Mouse (Mus musculus) neural tube, embryonic 11.5 days (tissue): Measurements from ENCODE around the gene Tada3. TPM values are rescaled to one million over a fixed set of nuclear protein-coding genes. Genes with fewer than 3 reads are reported as not detected.

Source experiments
- ATAC-seq: fragments of 200-750 bp; cut with Nextera tagmentation; 2 replicates; pipeline ENCODE4 v1.8.0; 2017; ENCODE audit warnings: moderate number of reproducible peaks, mild to moderate bottlenecking, moderate TSS enrichment, moderate library complexity; ENCODE audit not compliant: insufficient read depth, low FRiP score, low TSS enrichment
- DNase-seq: peaks from one replicate; pipeline ENCODE4 v3.0.0-alpha.2; 2015; ENCODE audit warnings: low spot score
- H3K27ac ChIP-seq: fragments of 300-500 bp; sonication (generic); 2 replicates; pipeline ENCODE4 v1.5.1; 2014; ENCODE audit warnings: low read depth, mild to moderate bottlenecking, low read length
- H3K27me3 ChIP-seq: fragments of 300-500 bp; sonication (generic); 2 replicates; pipeline ENCODE4 v1.6.1; 2014; ENCODE audit warnings: mild to moderate bottlenecking, low read length, mixed read lengths; ENCODE audit not compliant: control insufficient read depth, insufficient read depth
- H3K36me3 ChIP-seq: fragments of 300-500 bp; sonication (generic); 2 replicates; pipeline ENCODE4 v1.6.1; 2014; ENCODE audit warnings: mild to moderate bottlenecking, low read length, moderate library complexity, mixed read lengths; ENCODE audit not compliant: control insufficient read depth, insufficient read depth
- H3K4me1 ChIP-seq: fragments of 300-500 bp; sonication (generic); 2 replicates; pipeline ENCODE4 v1.6.1; 2014; ENCODE audit warnings: low read length, mixed read lengths; ENCODE audit not compliant: control insufficient read depth, insufficient read depth
- H3K4me2 ChIP-seq: fragments of 300-500 bp; sonication (generic); 2 replicates; pipeline ENCODE4 v1.6.1; 2014; ENCODE audit warnings: low read depth, mild to moderate bottlenecking, moderate library complexity
- H3K4me3 ChIP-seq: fragments of 300-500 bp; sonication (generic); 2 replicates; pipeline ENCODE4 v1.5.1; 2014; ENCODE audit warnings: low read depth, low read length
- H3K9ac ChIP-seq: fragments of 300-500 bp; sonication (generic); 2 replicates; pipeline ENCODE4 v1.6.1; 2014; ENCODE audit warnings: mild to moderate bottlenecking, low read length
- H3K9me3 ChIP-seq: fragments of 300-500 bp; sonication (generic); 2 replicates; pipeline ENCODE4 v1.6.1; 2016; ENCODE audit warnings: low read length; ENCODE audit not compliant: control insufficient read depth
- WGBS: fragments of 180-500 bp; shearing (Covaris S2); extraction: QIAGEN DNeasy Blood & Tissue Kit; methylation state at CpG from one replicate; pipeline ENCODE4 v1.1.7; 2014; 5-methylcytosine and 5-hydroxymethylcytosine counted together
- polyA plus RNA-seq: library from polyadenylated mRNA; unstranded; fragments of >200 nt; fragmentation: Nextera tagmentation; extraction: Ambion mirVana; gene quantifications from 2 replicates; pipeline ENCODE4 v1.2.1, GENCODE M21; 2014

The Tada3 gene
- polyA plus RNA-seq, result 56.3 and 60.7 TPM in 2 replicates

DNA sequence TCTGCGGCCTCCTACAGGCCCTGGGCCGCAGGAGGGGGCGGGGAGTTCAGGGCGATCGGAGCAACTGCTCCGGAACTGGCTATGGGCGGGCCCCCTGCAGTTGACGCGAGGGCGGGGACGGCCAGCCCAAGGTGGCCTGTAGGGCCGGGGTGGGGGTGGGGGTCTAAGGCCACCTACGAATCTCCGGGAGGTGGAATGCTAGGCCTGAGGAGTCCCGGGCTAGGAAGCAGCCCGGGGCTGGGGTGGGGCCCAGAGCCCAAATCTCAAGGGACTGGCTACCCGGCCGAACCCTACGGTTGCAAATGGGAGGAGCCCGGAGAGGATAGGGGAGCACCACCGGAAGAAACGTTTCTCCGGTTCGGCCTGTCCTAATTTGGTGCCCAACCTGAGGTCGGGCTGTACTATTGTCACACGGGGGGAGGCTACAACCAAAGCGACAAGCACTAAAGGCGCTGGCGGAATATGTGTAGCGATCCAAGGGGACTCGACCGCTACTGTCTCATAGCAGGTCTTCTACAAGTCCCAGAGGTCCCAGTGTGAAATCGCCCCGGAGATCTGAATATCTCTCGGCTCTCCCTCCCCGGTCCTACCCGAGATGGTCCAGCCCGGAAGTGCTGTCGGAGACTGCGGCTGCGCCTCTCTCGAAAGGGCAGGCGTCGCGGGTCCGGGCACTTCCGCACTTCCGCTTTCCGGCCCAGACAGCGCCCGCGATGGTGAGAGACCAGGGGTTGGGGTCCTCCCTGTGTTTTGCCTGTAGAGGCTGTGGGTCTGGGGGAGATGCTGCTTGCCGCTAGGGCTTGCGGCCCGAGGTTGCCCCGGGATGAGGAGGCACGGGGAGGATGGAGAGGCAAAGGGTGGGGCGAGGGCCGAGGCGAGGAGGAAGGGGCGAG is at the start of gene Tada3, which contains the start of gene Arpc4:
Gene Tada3 (minus strand): TSS at position 388 of the 890 bp plus-strand sequence.
Gene Arpc4 (plus strand): TSS at position 620 of the 890 bp plus-strand sequence.
- Histone ChIP-seq H3K9me3 (no peaks in the 10 kb centered on the region), H3K27me3 (no peaks in the 10 kb centered on the region), H3K4me1 (peaks cover 10% of the 10 kb centered on the region), H3K9ac (peak within 1 kb of the TSS; percentile 92), H3K4me3 (peak within 1 kb of the TSS; percentile 100), H3K27ac (peak within 1 kb of the TSS; percentile 55), H3K4me2 (peak within 1 kb of the TSS; percentile 94), H3K36me3 (peaks cover 13% of the 10 kb centered on the region)
- WGBS, result under 1% methylated on average over 58 of the region's 61 CpGs
- peak; percentile 94 for DNase-seq
- ATAC-seq, result peak; percentile 92

DNA sequence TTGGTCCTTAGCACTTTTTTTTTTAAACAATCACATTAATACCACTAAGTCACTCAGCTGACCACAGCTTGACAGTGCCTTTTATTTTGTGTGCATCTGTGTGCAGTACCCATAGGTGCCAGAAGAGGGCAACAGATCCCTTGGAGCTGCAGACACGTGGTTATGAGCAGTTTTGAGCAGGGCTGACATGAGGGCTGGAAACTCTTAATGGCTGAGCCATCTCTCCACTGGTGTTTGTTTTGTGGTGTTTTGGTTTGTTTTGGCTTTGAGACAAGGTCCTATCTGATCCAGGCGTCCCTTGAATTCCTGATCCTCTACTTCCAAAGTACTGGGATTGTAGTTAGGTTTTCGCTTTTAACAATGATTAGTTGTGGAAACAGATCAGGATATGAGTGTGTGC is 49.7 kb upstream of the Tada3 start:
- no peak overlapping the region for H3K4me3 ChIP-seq
- ATAC-seq (no peak), DNase-seq (peak; percentile 45)
- H3K36me3 ChIP-seq, result no peaks in the 10 kb centered on the region
- no peak overlapping the region for H3K9ac ChIP-seq
- no peaks in the 10 kb centered on the region for H3K27me3 ChIP-seq
- WGBS, result 67% methylated on average over 3 of the region's 3 CpGs
- no peaks in the 10 kb centered on the region for H3K9me3 ChIP-seq
- H3K4me2 ChIP-seq, result no peak overlapping the region
- H3K27ac ChIP-seq, result no peak overlapping the region
- H3K4me1 ChIP-seq, result no peaks in the 10 kb centered on the region

DNA sequence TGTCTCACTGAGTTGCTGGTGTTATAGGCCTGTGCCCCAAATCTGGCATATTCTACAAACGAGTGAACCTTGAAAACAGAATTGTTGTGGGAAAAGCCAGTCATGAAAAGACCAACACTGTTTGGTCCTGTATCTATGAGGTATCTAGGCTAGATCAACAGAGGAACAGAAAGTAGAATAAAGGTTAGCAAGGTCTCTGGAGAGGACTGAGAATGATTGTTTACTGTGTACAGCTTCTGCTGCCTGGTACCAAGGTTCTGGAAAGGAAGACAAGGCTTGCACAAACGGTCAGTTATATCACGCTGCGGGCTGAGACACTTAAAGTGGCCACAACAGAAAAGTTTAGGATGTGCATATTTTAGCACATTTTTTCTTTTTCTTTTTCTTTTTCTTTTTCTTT is 49.0 kb upstream of the Tada3 start:
- no peak for ATAC-seq
- Histone ChIP-seq H3K4me2 (no peak overlapping the region), H3K9me3 (no peaks in the 10 kb centered on the region), H3K4me3 (no peak overlapping the region), H3K9ac (no peak overlapping the region), H3K4me1 (no peaks in the 10 kb centered on the region), H3K27ac (no peak overlapping the region), H3K36me3 (no peaks in the 10 kb centered on the region), H3K27me3 (no peaks in the 10 kb centered on the region)
- 91% methylated on average over 4 of the region's 4 CpGs for WGBS
- DNase-seq, result no peak

DNA sequence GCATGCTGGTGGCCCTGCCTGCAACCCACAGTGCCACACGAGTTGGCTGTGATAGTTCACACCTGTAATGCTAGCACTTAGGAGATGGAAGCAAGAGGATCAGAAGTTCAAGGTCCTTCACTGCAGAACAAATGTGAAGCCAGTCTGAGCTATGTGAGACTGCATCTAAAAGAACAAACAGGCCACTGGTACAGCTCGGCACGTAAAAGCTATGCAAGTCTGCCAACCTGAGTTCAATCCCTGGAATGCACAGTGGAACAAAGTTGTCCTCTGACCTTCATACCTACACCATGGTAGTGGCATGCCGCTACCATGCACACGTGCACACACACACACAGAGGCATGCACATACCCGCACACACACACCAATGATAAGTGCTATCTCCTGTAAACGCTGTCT is 46.5 kb upstream of the Tada3 start:
- Histone ChIP-seq H3K27ac (no peak overlapping the region), H3K36me3 (no peaks in the 10 kb centered on the region), H3K4me3 (no peak overlapping the region), H3K9me3 (no peaks in the 10 kb centered on the region), H3K4me1 (no peaks in the 10 kb centered on the region), H3K27me3 (no peaks in the 10 kb centered on the region), H3K9ac (no peak overlapping the region), H3K4me2 (no peak overlapping the region)
- 85% methylated on average over 7 of the region's 7 CpGs for WGBS
- DNase-seq, result no peak
- no peak for ATAC-seq

DNA sequence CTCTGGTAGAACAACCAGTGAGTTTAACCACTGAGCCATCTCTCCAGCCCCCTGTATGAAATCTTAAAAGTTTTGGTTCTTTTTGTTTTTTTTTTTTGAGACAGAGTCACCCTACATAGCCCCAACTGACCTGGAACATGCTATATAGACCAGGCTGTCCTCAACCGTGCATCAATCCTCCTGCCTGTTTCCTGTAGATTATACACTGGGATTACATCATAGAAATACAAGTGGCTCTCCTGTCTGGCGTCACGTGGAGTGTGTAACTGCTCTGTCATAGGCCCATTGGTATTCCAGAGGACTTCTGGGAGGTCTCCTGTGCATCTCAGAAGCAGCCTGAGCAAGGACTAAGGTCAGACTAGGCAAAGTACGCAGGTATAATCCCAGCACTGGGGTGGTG is 45.3 kb upstream of the Tada3 start:
- H3K27me3 ChIP-seq, result no peaks in the 10 kb centered on the region
- no peaks in the 10 kb centered on the region for H3K36me3 ChIP-seq
- peaks cover 6% of the 10 kb centered on the region; the same call in 1 of the 2 replicates for H3K4me1 ChIP-seq
- no peak overlapping the region for H3K9ac ChIP-seq
- DNase-seq (no peak), ATAC-seq (no peak)
- 84% methylated on average over 4 of the region's 4 CpGs for WGBS
- no peak overlapping the region for H3K27ac ChIP-seq
- no peak overlapping the region for H3K4me3 ChIP-seq
- H3K9me3 ChIP-seq, result no peaks in the 10 kb centered on the region
- H3K4me2 ChIP-seq, result no peak overlapping the region

DNA sequence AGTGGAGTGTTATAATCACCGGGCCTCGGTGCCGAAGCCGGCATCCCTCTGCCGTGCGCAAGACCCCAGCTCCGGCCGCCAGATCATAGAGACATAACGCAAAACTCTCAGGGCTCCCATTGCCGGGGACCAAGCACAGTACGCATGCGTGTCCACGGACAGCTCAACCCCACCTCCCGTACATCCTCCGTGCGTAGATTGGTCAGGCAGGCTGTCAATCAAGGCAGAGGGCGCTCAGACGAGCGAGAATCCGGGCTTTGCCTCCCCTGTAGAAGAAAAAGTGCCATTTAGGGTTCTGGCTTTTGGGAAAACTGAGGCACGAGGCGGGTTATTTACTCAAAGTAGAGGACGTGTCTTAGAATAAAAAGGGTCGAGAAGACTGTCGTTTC is 41.5 kb upstream of the Tada3 start, which contains the start of gene Rpusd3:
Gene Rpusd3 (minus strand): TSS at position 142 of the 389 bp plus-strand sequence.
- Histone ChIP-seq H3K9ac (peak within 1 kb of the TSS; percentile 81), H3K4me2 (peak within 1 kb of the TSS; percentile 94), H3K27me3 (no peaks in the 10 kb centered on the region), H3K4me1 (peaks cover 6% of the 10 kb centered on the region; the same call in 1 of the 2 replicates), H3K4me3 (peak within 1 kb of the TSS; percentile 67), H3K27ac (no peak within 1 kb of the TSS), H3K36me3 (no peaks in the 10 kb centered on the region), H3K9me3 (no peaks in the 10 kb centered on the region)
- DNase-seq (peak; percentile 97), ATAC-seq (peak; percentile 97)
- WGBS, result under 1% methylated on average over 25 of the region's 25 CpGs

DNA sequence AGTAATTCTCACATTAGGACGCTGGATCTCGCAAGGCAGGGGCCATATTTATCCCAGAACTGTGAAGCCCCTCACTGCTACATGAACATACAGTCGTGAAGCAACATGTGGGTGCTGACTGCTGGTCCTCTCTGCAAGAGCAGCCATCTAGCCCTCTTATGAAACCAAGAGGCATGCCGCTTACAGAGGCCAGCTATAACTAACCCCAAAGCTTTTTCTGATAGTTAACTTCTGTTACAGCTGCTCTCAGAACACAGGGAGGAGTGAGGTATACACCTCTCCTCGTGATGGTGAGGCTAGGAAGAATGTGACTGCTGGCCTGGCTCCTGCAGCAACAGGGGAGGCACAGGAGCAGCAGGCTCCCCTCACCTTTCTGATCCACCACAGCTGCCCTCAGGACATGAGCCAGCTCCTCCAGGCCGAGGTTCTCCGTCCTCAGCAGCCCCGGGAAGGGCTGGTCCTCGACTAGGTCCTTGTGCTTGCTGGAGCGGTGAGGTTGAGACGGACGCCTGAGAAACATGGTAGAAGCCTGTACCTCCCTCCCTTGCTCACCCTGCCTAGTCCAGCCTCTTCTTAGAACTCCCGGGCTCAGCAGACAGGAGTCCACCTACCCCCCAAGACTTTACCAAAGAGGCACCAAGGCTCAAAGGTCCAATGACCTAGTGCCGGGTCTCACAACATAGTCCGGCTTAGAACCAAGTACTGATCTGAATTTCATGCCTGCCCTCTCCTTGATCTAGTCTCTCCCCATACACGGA is 40.9 kb upstream of the Tada3 start:
- peak; percentile 52 for ATAC-seq

DNA sequence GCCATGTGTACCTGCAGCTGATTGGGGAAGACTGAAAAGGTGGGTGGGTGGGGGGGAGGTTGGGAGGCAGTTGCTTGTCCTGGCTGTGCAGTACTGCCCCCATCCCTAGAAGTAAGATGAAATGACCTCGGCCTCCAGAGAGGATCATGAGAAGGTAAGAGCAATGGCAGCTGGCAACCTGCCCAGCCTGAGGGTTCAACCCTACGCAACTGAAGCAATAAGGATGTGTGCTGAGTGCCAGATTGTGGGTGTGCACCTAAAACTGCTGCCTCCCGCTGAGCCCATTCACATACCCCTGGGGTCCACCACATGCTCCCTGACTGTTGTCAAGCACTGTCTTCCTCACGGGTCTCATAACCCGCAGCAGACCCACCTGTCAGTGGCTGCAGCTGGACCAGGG is 38.7 kb upstream of the Tada3 start:
- no peak overlapping the region for H3K4me2 ChIP-seq
- DNase-seq, result no peak
- H3K27ac ChIP-seq, result no peak overlapping the region
- peaks cover 6% of the 10 kb centered on the region; the same call in 1 of the 2 replicates for H3K4me1 ChIP-seq
- no peaks in the 10 kb centered on the region for H3K9me3 ChIP-seq
- no peak for ATAC-seq
- H3K27me3 ChIP-seq, result no peaks in the 10 kb centered on the region
- no peak overlapping the region for H3K9ac ChIP-seq
- no peak overlapping the region for H3K4me3 ChIP-seq
- no peaks in the 10 kb centered on the region for H3K36me3 ChIP-seq
- WGBS, result 90% methylated on average over 5 of the region's 5 CpGs

More for the DNA sequence above, 40.9 kb upstream of the Tada3 start:
- Histone ChIP-seq H3K4me1 (peaks cover 6% of the 10 kb centered on the region; the same call in 1 of the 2 replicates), H3K36me3 (no peaks in the 10 kb centered on the region), H3K27ac (no peak overlapping the region), H3K9me3 (no peaks in the 10 kb centered on the region), H3K9ac (peak overlapping the region; percentile 81), H3K4me2 (peak overlapping the region; percentile 94), H3K27me3 (no peaks in the 10 kb centered on the region), H3K4me3 (peak overlapping the region; percentile 67)
- DNase-seq, result no peak
- WGBS, result 15% methylated on average over 16 of the region's 16 CpGs
